Mouse (Mus musculus) brain, embryonic 14.5 days (tissue): ENCODE data around the gene Hist1h2bb.

ENCODE experiments used
- CTCF ChIP-seq: fragments of 200-500 bp; IDR thresholded peaks from 2 replicates; pipeline ENCODE4 v1.5.1; 2012; ENCODE audit warnings: inconsistent platforms, mild to moderate bottlenecking, moderate library complexity, borderline replicate concordance; ENCODE audit not compliant: insufficient read depth, insufficient read length; ENCODE audit errors: extremely low read depth
- POLR2A ChIP-seq: fragments of 200-500 bp; IDR thresholded peaks from 2 replicates; pipeline ENCODE4 v1.6.1; 2012; ENCODE audit warnings: mild to moderate bottlenecking, inconsistent platforms, borderline replicate concordance; ENCODE audit not compliant: poor library complexity, insufficient read depth, insufficient read length, severe bottlenecking; ENCODE audit errors: extremely low read depth

- TF ChIP-seq POLR2A (no peak), CTCF (no peak)
These were observed 6.2 kb upstream of the Hist1h2bb start for GRCm38 (mm10) chr13:23740256-23740840.
